Comparison of ENCODE assay signal across 22 mouse cellular contexts in genomic region chr14:75303807-75304206, GRCm38 (mm10).
"Had no signal": no experiment of that assay in that cellular context is flagged by ENCODE, and none has a peak within 500 bp of the region (broad histone marks: within the 10 kb centered on the region; RNA-seq: fewer than 3 reads in every experiment).

No protein-coding gene starts in this region.

- H3K9ac ChIP-seq: kidney, embryonic 15.5 days; limb, embryonic 13.5 days; liver, embryonic 12.5 days; liver, embryonic 15.5 days; lung, embryonic 15.5 days; midbrain, embryonic 13.5 days; neural tube, embryonic 13.5 days; stomach, embryonic 15.5 days had no signal

- H3K4me1 ChIP-seq: kidney, embryonic 15.5 days; limb, embryonic 13.5 days; liver, embryonic 15.5 days; lung, embryonic 15.5 days; midbrain, embryonic 13.5 days; stomach, embryonic 15.5 days had no signal

- DNase-seq: kidney, postnatal 10 days; kidney, postnatal 4 days; liver; lung, adult 18-20 months; lung, postnatal 10 days; lung, postnatal 36 days; retina, postnatal 1 day; right cerebral cortex, postnatal 25 days; spleen, adult 18-20 months; thymus, postnatal 25 days had no signal

- H3K9me3 ChIP-seq: kidney, embryonic 15.5 days; limb, embryonic 10.5 days; limb, embryonic 13.5 days; liver, embryonic 12.5 days; liver, embryonic 15.5 days; lung, embryonic 15.5 days; megakaryocyte, embryonic 14.5 days; midbrain, embryonic 10.5 days; midbrain, embryonic 13.5 days; neural tube, embryonic 13.5 days; stomach, embryonic 15.5 days had no signal

- H3K27ac ChIP-seq: kidney, embryonic 15.5 days; limb, embryonic 10.5 days; limb, embryonic 13.5 days; liver, embryonic 12.5 days; liver, embryonic 15.5 days; lung, embryonic 15.5 days; midbrain, embryonic 10.5 days; midbrain, embryonic 13.5 days; neural tube, embryonic 13.5 days; stomach, embryonic 15.5 days had no signal

- H3K36me3 ChIP-seq: kidney, embryonic 15.5 days; limb, embryonic 10.5 days; limb, embryonic 13.5 days; liver, embryonic 15.5 days; lung, embryonic 15.5 days; midbrain, embryonic 10.5 days; midbrain, embryonic 13.5 days; neural tube, embryonic 13.5 days; stomach, embryonic 15.5 days had no signal

- H3K27me3 ChIP-seq: kidney, embryonic 15.5 days; limb, embryonic 13.5 days; liver, embryonic 12.5 days; liver, embryonic 15.5 days; lung, embryonic 15.5 days; megakaryocyte, embryonic 14.5 days; midbrain, embryonic 13.5 days; neural tube, embryonic 13.5 days; stomach, embryonic 15.5 days had no signal

- H3K4me3 ChIP-seq: kidney, embryonic 15.5 days; limb, embryonic 10.5 days; limb, embryonic 13.5 days; liver, embryonic 12.5 days; liver, embryonic 15.5 days; lung, embryonic 15.5 days; megakaryocyte, embryonic 14.5 days; midbrain, embryonic 10.5 days; midbrain, embryonic 13.5 days; myocyte; neural tube, embryonic 13.5 days; stomach, embryonic 15.5 days had no signal
